Mouse (Mus musculus): ENCODE data around the gene Myo1b. TPM values are rescaled to one million over a fixed set of nuclear protein-coding genes. Genes with fewer than 3 reads are reported as not detected.

Gene Myo1b
- total and polyA plus RNA-seq, 3 experiments = 0.07 TPM; not detected in 1

DNA sequence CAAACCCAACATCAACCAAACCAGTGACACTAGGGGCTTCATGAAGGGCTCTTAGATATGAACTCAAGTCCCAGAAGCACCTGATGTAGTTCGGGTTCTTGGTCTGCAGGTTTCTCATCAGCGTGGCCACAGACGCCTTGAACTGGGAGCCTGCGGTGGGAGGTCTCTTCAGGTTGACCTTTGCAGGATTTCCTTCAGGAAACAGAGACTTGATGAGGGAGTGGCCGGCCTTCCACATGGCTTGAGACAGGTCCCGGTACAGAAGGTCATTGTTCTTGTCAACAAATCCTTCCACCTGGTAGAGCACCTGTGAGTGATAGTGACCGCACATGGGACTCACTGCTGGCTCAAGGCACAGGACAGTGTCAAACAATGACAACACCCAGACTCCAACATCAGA, 137.6 kb downstream of the Myo1b start:
- Histone ChIP-seq H3K9ac (ENCODE audit: insufficient read depth, low read depth) (no peak overlapping the region), H3K4me2 (ENCODE audit: insufficient read depth, low read depth, poor library complexity, severe bottlenecking) (no peak overlapping the region), H3K36me3 (replicated peaks in 1 of 2; ENCODE audit: control insufficient read depth in 1 of 2, insufficient read depth in 1 of 2, low read length in 1 of 2) (no peaks in the 10 kb centered on the region), H3K9me3 (replicated peaks; ENCODE audit: low read length) (no peaks in the 10 kb centered on the region), H3K4me1 (ENCODE audit: control insufficient read depth in 1 of 2, insufficient read depth in 2 of 2) (peaks cover 2 to 10% of the 10 kb centered on the region in 2 experiments; a peak in 3 of 4 replicates), H3K27me3 (replicated peaks) (no peaks in the 10 kb centered on the region), H3K79me2 (replicated peaks; ENCODE audit: control insufficient read depth, extremely low read depth, insufficient read depth, poor library complexity, severe bottlenecking) (no peaks in the 10 kb centered on the region), H3K27ac (ENCODE audit: insufficient read depth, low read depth) (no peak overlapping the region), H3K4me3 (replicated peaks in 1 of 3; ENCODE audit: low read depth in 2 of 3, low read length in 2 of 3, poor library complexity in 1 of 3) (no peak overlapping the region)
- dilution Hi-C loops (cut with MboI; ENCODE audit: extremely low pct_ligation_motif_present, extremely low pct_unique_long_range_greater_than_20kb, low sequenced_read_pairs) = no loop called here
- TF ChIP-seq MAFK (IDR thresholded peaks at IDR 0.05; ENCODE audit: insufficient replicate concordance, low read length) = no peak
- no peak for TF ChIP-seq NELFE (IDR thresholded peaks at IDR 0.05; ENCODE audit: low read depth, low read length)
- no peak for TF ChIP-seq MXI1 (IDR thresholded peaks at IDR 0.05; ENCODE audit: low read depth, low read length)
- TF ChIP-seq ZMIZ1 (IDR thresholded peaks at IDR 0.05; ENCODE audit: low read depth, low read length) = no peak
- in situ Hi-C loops (cut with MboI; ENCODE audit: low pct_ligation_motif_present, low pct_unique_long_range_greater_than_20kb, low sequenced_read_pairs) = no loop called here
- DNase-seq (ENCODE audit: extremely low read depth) = no peak

DNA sequence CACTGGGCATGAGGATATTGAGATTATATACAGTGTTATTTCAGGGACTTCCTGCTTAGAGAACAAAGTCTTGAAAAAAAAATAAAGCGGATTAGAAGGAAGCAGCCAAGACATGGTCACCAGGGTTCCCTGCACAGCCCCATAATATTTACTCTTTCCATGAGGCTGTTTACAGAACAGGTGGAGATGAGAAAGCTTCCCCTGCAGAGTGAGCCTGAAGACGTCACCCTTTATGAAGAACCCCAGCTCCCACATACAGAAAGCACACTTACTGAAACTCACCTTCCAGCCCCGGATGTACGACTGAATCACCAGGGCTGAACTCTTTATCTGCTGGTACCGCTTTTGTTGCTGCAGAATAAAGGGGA, 145.4 kb downstream of the Myo1b start:
- H3K27ac ChIP-seq (ENCODE audit: insufficient read depth, low read depth) = no peak overlapping the region
- in situ Hi-C loops (cut with MboI; ENCODE audit: low pct_ligation_motif_present, low pct_unique_long_range_greater_than_20kb, low sequenced_read_pairs) (no loop called here), dilution Hi-C loops (cut with MboI; ENCODE audit: extremely low pct_ligation_motif_present, extremely low pct_unique_long_range_greater_than_20kb, low sequenced_read_pairs) (no loop called here)
- no peak overlapping the region for H3K4me2 ChIP-seq (ENCODE audit: insufficient read depth, low read depth, poor library complexity, severe bottlenecking)
- no peak for TF ChIP-seq JUN (IDR thresholded peaks at IDR 0.05; ENCODE audit: insufficient read depth, low read depth, low read length)
- no peak for TF ChIP-seq E2F4 (IDR thresholded peaks at IDR 0.05; ENCODE audit: insufficient replicate concordance, low read depth, low read length)
- no peak for TF ChIP-seq POLR2AphosphoS2 (IDR thresholded peaks at IDR 0.05; ENCODE audit: low read depth, low read length)
- TF ChIP-seq KAT2A (IDR thresholded peaks at IDR 0.05; ENCODE audit: insufficient replicate concordance, low read length) = no peak
- TF ChIP-seq GABPA (IDR thresholded peaks at IDR 0.05; ENCODE audit: insufficient replicate concordance, low read depth, low read length) = no peak
- TF ChIP-seq MAFK (IDR thresholded peaks at IDR 0.05; ENCODE audit: insufficient replicate concordance, low read length) = no peak
- TF ChIP-seq ZKSCAN1 (IDR thresholded peaks at IDR 0.05; ENCODE audit: borderline replicate concordance, low read depth, low read length) = no peak
- no peak for TF ChIP-seq MXI1 (IDR thresholded peaks at IDR 0.05; ENCODE audit: low read depth, low read length)
- TF ChIP-seq NELFE (IDR thresholded peaks at IDR 0.05; ENCODE audit: low read depth, low read length) = no peak
- TF ChIP-seq USF1 (IDR thresholded peaks at IDR 0.05; ENCODE audit: low read depth, low read length) = no peak
- TF ChIP-seq ELF1 (IDR thresholded peaks at IDR 0.05; ENCODE audit: low read depth, low read length) = no peak
- TF ChIP-seq CHD2 (IDR thresholded peaks at IDR 0.05; ENCODE audit: low read length) = no peak
- TF ChIP-seq PAX5 (IDR thresholded peaks at IDR 0.05; ENCODE audit: low read length) = no peak
- H3K36me3 ChIP-seq (replicated peaks in 1 of 2; ENCODE audit: control insufficient read depth in 1 of 2, insufficient read depth in 1 of 2, low read length in 1 of 2) = no peaks in the 10 kb centered on the region
- H3K79me2 ChIP-seq (replicated peaks; ENCODE audit: control insufficient read depth, extremely low read depth, insufficient read depth, poor library complexity, severe bottlenecking) = no peaks in the 10 kb centered on the region
- no peaks in the 10 kb centered on the region for H3K4me1 ChIP-seq (ENCODE audit: control insufficient read depth in 1 of 2, insufficient read depth in 2 of 2)
- H3K9me3 ChIP-seq (replicated peaks; ENCODE audit: low read length) = no peaks in the 10 kb centered on the region
- H3K27me3 ChIP-seq (replicated peaks) = no peaks in the 10 kb centered on the region
- no peak overlapping the region for H3K4me3 ChIP-seq (replicated peaks in 1 of 3; ENCODE audit: low read depth in 2 of 3, low read length in 2 of 3, poor library complexity in 1 of 3)
- no peak overlapping the region for H3K9ac ChIP-seq (ENCODE audit: insufficient read depth, low read depth)
- DNase-seq (ENCODE audit: extremely low read depth) = no peak

All from CH12.LX (cell line).